In the genomic region with DNA sequence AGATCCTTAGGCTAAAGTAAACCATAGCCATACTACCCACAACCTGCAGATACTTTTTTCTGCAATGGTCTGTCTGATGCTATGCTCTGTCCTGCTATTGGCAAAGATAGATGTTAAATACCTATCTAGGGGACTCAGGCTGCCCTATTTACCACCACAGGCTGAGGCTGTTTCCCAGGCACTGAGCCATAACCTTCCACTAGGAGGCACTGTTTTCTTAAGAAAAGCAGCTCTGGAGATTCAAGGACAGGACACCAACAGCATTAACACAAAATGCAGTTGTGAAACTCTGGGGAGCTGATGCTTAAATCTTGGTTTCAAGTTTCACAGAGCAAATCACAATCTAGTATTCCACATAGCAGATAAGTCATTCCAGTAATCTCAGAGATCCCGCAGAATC, we compare ENCODE assay signal across 10 mouse cellular contexts.
DNase-seq lines count a peak whose midpoint lies in the region; ATAC-seq lines count a peak whose summit lies in the region.
"Had no signal": no experiment of that assay in that cellular context is flagged by ENCODE, and none has a peak within 500 bp of the region (broad histone marks: within the 10 kb centered on the region; RNA-seq: fewer than 3 reads in every experiment).

No protein-coding gene starts in this region.

- no peak overlapping the region for H3K4me2 ChIP-seq in heart, embryonic 12.5 days
- H3K4me2 ChIP-seq: limb, embryonic 13.5 days had no signal

- H3K36me3 ChIP-seq in heart, embryonic 12.5 days: no peaks in the 10 kb centered on the region

- H3K27me3 ChIP-seq in heart, embryonic 12.5 days (replicated peaks): peaks cover 3% of the 10 kb centered on the region; the same call in 1 of the 2 replicates
- H3K27me3 ChIP-seq: limb, embryonic 13.5 days had no signal

- H3K27ac ChIP-seq in heart, embryonic 12.5 days (ENCODE audit: poor library complexity, severe bottlenecking): no peak overlapping the region
- H3K27ac ChIP-seq: limb, embryonic 13.5 days had no signal

- H3K4me1 ChIP-seq in heart, embryonic 12.5 days (replicated peaks): 0 out of 2 replicates have a peak, but pooled peaks cover 4% of the 10 kb centered on the region

- DNase-seq in heart, postnatal 14 days: peak; percentile 20 to 46
- peak; percentile 17 for DNase-seq in urinary bladder, postnatal 25 days (ENCODE audit: low spot score)
- no peak for DNase-seq in urinary bladder, adult 18-20 months (ENCODE audit: low spot score in 2 of 2)
- peak; percentile 68 to 69 for DNase-seq in cerebellum, adult 18-20 months

- no peak for ATAC-seq in heart, embryonic 12.5 days (ENCODE audit: insufficient number of reproducible peaks, low FRiP score)
- peak; percentile 75 for ATAC-seq in inflammation-experienced regulatory T-cells, adult 6 months
- ATAC-seq in megakaryocyte progenitor cell, adult 5-6 weeks (replicated peaks; ENCODE audit: poor library complexity): peak; percentile 84
- no peak for ATAC-seq in erythroblast, adult 5-6 weeks (replicated peaks; ENCODE audit: low FRiP score, poor library complexity, severe bottlenecking)

- H3K9ac ChIP-seq in heart, embryonic 12.5 days: no peak overlapping the region
- H3K9ac ChIP-seq: limb, embryonic 13.5 days had no signal

- intact Hi-C loops in heart, postnatal 14 days (cut with DNase I): loop anchor here (5.0 kb wide), 1 partner anchor 231 kb away; no protein-coding TSS in a partner anchor

- H3K4me3 ChIP-seq in heart, embryonic 12.5 days: no peak overlapping the region
- H3K4me3 ChIP-seq: erythroblast, embryonic 14.5 days; limb, embryonic 13.5 days had no signal

- 46% methylated on average over 1 of the region's 1 CpGs for WGBS in heart, embryonic 12.5 days

- no peaks in the 10 kb centered on the region for H3K9me3 ChIP-seq in heart, embryonic 12.5 days (replicated peaks)
- H3K9me3 ChIP-seq: limb, embryonic 13.5 days had no signal

Comparison
In these comparisons a context has a peak if more than half of its experiments do, and no peak if none do; other contexts are left out.
1. DNase-seq: peak in heart, postnatal 14 days (2 of 2), urinary bladder, postnatal 25 days (single experiment) and cerebellum, adult 18-20 months (2 of 2); none in urinary bladder, adult 18-20 months (0 of 2).
2. ATAC-seq: peak in inflammation-experienced regulatory T-cells, adult 6 months (single experiment) and megakaryocyte progenitor cell, adult 5-6 weeks (single experiment); none in heart, embryonic 12.5 days (single experiment) and erythroblast, adult 5-6 weeks (single experiment).